Mouse (Mus musculus) kidney, embryonic 14.5 days (tissue): ENCODE measurements around the gene Tufm. TPM values are rescaled to one million over a fixed set of nuclear protein-coding genes. Genes with fewer than 3 reads are reported as not detected.

Experiments
- ATAC-seq: fragments of 200-750 bp; cut with Nextera tagmentation; 2 replicates; pipeline ENCODE4 v1.8.0; 2017; ENCODE audit warnings: moderate number of reproducible peaks, mild to moderate bottlenecking, moderate TSS enrichment, moderate library complexity; ENCODE audit not compliant: low FRiP score, low TSS enrichment
- H3K27ac ChIP-seq: fragments of 300-500 bp; sonication (generic); 2 replicates; pipeline ENCODE4 v1.5.1; 2014; ENCODE audit warnings: low read depth, mild to moderate bottlenecking, low read length, moderate library complexity, mixed read lengths
- H3K27me3 ChIP-seq: fragments of 300-500 bp; sonication (generic); 2 replicates; pipeline ENCODE4 v1.6.1; 2014; ENCODE audit warnings: mild to moderate bottlenecking, low read length; ENCODE audit not compliant: control insufficient read depth, insufficient read depth
- H3K36me3 ChIP-seq: fragments of 300-500 bp; sonication (generic); 2 replicates; pipeline ENCODE4 v1.6.1; 2014; ENCODE audit warnings: low read length, mixed read lengths; ENCODE audit not compliant: control insufficient read depth, insufficient read depth
- H3K4me1 ChIP-seq: fragments of 300-500 bp; sonication (generic); 2 replicates; pipeline ENCODE4 v1.6.1; 2014; ENCODE audit warnings: low read length, mixed read lengths; ENCODE audit not compliant: control insufficient read depth, insufficient read depth
- H3K4me2 ChIP-seq: fragments of 300-500 bp; sonication (generic); replicated peaks from 2 replicates; pipeline ENCODE4 v1.6.1; 2014; ENCODE audit warnings: low read depth, mild to moderate bottlenecking, low read length
- H3K4me3 ChIP-seq: fragments of 300-500 bp; sonication (generic); 2 replicates; pipeline ENCODE4 v1.5.1; 2014; ENCODE audit warnings: mild to moderate bottlenecking, low read length
- H3K9ac ChIP-seq: fragments of 300-500 bp; sonication (generic); 2 replicates; pipeline ENCODE4 v1.6.1; 2014; ENCODE audit warnings: low read depth, mild to moderate bottlenecking, low read length, moderate library complexity
- H3K9me3 ChIP-seq: fragments of 300-500 bp; sonication (generic); 2 replicates; pipeline ENCODE4 v1.6.1; 2016; ENCODE audit warnings: low read length; ENCODE audit not compliant: control insufficient read depth
- WGBS: fragments of 180-500 bp; shearing (Covaris S2); extraction: QIAGEN DNeasy Blood & Tissue Kit; methylation state at CpG from one replicate; pipeline ENCODE4 v1.1.7; 2014; 5-methylcytosine and 5-hydroxymethylcytosine counted together
- polyA plus RNA-seq: library from polyadenylated mRNA; unstranded; fragments of >200 nt; fragmentation: Nextera tagmentation; extraction: Ambion mirVana; gene quantifications from 2 replicates; pipeline ENCODE4 v1.2.1, GENCODE M21; 2014

Gene Tufm
- polyA plus RNA-seq, 1 experiment from 2014 or later, result 159 TPM

DNA sequence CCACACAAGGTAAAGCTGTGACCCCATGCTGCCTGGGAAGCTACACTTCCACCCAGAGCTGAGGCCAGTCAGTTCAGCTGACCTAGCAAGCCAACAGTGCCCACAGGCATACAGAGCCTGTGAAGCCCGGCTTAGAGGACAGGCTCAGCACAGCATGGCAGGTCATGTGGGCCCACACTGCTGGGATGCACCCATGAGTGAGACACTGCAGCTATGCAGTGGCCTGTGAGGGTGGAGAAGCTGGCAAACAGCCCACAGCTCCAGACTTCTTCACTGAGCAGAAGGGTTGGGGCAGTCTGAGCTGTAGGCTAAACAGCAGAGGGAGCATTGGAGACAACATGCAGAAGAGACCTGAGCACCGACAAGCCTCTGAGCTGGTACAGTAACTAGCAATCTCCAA is 32.4 kb downstream of the Tufm start:
- no peaks in the 10 kb centered on the region for H3K4me1 ChIP-seq
- H3K27ac ChIP-seq, result no peak overlapping the region
- ATAC-seq, result no peak
- WGBS, result 70% methylated on average over 2 of the region's 2 CpGs
- H3K9ac ChIP-seq, result no peak overlapping the region
- no peak overlapping the region for H3K4me2 ChIP-seq
- no peaks in the 10 kb centered on the region for H3K36me3 ChIP-seq
- H3K4me3 ChIP-seq, result no peak overlapping the region
- H3K9me3 ChIP-seq, result no peaks in the 10 kb centered on the region
- H3K27me3 ChIP-seq, result no peaks in the 10 kb centered on the region

DNA sequence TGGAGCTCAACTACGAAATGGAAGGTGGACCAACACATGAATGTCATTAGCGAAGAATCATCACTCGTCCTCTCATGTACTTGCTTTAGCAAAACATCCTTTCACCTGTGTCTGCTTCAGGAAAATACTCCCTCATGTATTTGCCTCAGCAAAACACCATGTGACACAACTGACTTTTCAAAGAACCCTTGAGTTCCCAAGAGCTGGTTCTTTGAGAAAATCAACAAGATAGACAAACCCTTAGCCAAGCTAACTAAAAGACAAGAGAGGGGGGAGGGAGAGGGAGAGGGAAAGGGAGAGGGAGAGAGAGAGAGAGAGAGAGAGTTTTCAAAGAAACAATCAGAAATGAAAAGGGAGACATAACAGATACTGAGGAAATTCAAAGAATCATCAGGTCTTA is 36.2 kb downstream of the Tufm start:
- Histone ChIP-seq H3K4me2 (no peak overlapping the region), H3K27me3 (no peaks in the 10 kb centered on the region), H3K9ac (no peak overlapping the region), H3K4me1 (no peaks in the 10 kb centered on the region), H3K9me3 (no peaks in the 10 kb centered on the region), H3K36me3 (no peaks in the 10 kb centered on the region), H3K4me3 (no peak overlapping the region), H3K27ac (no peak overlapping the region)
- no peak for ATAC-seq
- WGBS, result 83% methylated on average over 3 of the region's 3 CpGs

GRCm38 (mm10) chr7:126528166-126528577 is 41.0 kb downstream of the Tufm start:
- Histone ChIP-seq H3K9me3 (no peaks in the 10 kb centered on the region), H3K4me1 (no peaks in the 10 kb centered on the region), H3K27ac (no peak overlapping the region), H3K27me3 (no peaks in the 10 kb centered on the region), H3K36me3 (no peaks in the 10 kb centered on the region), H3K9ac (no peak overlapping the region; the same call in 1 of the 2 replicates), H3K4me2 (no peak overlapping the region), H3K4me3 (no peak overlapping the region)
- WGBS, result 9% methylated on average over 1 of the region's 1 CpGs
- 0 out of 2 replicates have a peak, but pooled peaks have one; percentile 16 for ATAC-seq

DNA sequence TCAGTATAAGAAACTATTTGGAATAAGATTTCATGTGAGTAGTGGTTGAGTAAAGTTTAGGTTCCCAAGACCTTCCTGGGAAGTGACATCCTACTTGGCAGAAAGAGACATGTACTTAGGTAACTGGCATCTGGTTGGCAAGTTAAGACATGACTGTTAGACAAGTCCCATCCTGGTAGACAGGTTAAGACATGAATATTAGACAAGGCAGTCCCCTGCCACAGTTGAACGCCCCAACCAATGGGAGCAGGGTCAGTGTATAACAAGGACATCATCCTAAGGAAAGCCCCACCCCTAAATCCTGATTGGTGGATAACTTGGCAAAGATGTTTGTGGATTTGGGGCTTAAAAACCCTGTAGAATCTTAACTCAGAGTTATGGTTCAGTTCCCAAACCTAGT is 46.3 kb downstream of the Tufm start:
- Histone ChIP-seq H3K9ac (no peak overlapping the region), H3K4me1 (no peaks in the 10 kb centered on the region), H3K4me3 (no peak overlapping the region), H3K27me3 (peaks cover 9% of the 10 kb centered on the region; the same call in 1 of the 2 replicates), H3K9me3 (no peaks in the 10 kb centered on the region), H3K4me2 (no peak overlapping the region), H3K27ac (no peak overlapping the region), H3K36me3 (no peaks in the 10 kb centered on the region)
- ATAC-seq, result no peak
- WGBS, result 83% methylated on average over 1 of the region's 1 CpGs

DNA sequence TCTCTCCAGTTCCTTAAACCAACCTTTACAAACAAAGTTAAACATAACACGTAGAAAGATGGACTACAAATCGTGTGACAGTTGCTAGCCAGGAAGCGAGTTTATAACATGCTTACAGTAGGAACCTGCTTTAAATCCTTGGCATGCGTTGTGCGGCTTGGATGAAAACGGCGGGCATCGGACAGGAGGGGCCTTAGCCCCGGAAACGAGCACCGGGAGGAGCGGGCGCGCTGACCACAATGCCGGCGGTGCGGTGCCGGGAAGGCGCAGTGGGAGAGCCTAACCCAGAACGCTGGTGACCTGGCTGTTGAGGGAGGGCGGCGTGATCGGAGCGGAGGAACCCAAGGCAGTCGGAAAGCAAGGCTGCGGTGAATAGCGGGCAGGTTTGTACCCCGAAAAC is 48.6 kb downstream of the Tufm start:
- H3K4me3 ChIP-seq, result peak overlapping the region; percentile 49
- H3K4me1 ChIP-seq, result no peaks in the 10 kb centered on the region
- H3K27ac ChIP-seq, result no peak overlapping the region
- H3K4me2 ChIP-seq, result peak overlapping the region; percentile 81
- peaks cover 9% of the 10 kb centered on the region; the same call in 1 of the 2 replicates for H3K27me3 ChIP-seq
- peak; percentile 24; the same call in 1 of the 2 replicates for ATAC-seq
- 1% methylated on average over 28 of the region's 28 CpGs for WGBS
- H3K9me3 ChIP-seq, result no peaks in the 10 kb centered on the region
- H3K36me3 ChIP-seq, result no peaks in the 10 kb centered on the region
- peak overlapping the region; percentile 53 for H3K9ac ChIP-seq

GRCm38 (mm10) chr7:126536466-126536865 is 49.3 kb downstream of the Tufm start:
- ATAC-seq, result no peak
- Histone ChIP-seq H3K9me3 (no peaks in the 10 kb centered on the region), H3K36me3 (no peaks in the 10 kb centered on the region), H3K27me3 (peaks cover 9% of the 10 kb centered on the region; the same call in 1 of the 2 replicates), H3K4me1 (no peaks in the 10 kb centered on the region), H3K27ac (no peak overlapping the region), H3K4me2 (peak overlapping the region; percentile 81), H3K9ac (no peak overlapping the region), H3K4me3 (peak overlapping the region; percentile 49; the same call in 1 of the 2 replicates)
- WGBS, result 62% methylated on average over 9 of the region's 9 CpGs

DNA sequence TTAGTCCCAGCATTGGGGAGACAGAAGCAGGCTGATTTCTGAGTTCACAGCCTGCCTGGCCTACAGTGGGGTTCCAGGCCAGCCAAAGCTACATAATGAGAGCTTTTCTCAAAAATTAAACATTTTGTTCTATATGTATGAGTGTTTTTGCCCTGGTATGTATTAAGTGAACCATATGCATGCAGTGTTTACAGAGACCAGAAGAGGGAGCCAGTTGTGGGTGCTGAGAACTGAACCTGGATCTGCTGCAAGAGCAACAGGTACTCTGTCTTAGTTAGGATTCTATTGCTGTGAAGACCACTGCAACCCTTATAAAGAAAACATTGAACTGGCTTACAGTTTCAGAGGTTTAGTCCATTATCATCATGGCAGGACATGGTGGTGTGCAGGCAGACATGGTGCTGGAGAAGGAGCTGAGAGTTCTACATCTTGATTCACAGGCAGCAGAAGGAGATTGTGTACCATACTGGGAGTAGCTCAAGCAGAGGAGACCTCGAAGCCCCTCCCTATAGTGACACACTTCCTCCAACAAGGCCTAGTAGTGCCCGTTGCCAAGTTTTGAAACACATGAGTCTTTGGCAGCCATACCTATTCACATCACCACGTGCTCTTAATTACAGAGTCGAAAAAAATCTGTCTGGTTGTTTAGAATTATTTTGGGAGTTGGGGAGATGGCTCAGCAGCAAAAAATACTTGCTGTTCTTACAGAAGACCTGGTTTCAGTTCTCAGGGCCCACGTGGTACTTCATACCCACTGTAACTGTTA is 50.8 kb downstream of the Tufm start:
- WGBS, result 80% methylated on average over 5 of the region's 5 CpGs
- ATAC-seq, result no peak

More for the DNA sequence above, 50.8 kb downstream of the Tufm start:
- no peaks in the 10 kb centered on the region for H3K36me3 ChIP-seq
- H3K4me3 ChIP-seq, result no peak overlapping the region
- no peak overlapping the region for H3K4me2 ChIP-seq
- H3K27me3 ChIP-seq, result peaks cover 9% of the 10 kb centered on the region; the same call in 1 of the 2 replicates
- no peak overlapping the region for H3K9ac ChIP-seq
- H3K9me3 ChIP-seq, result no peaks in the 10 kb centered on the region
- H3K27ac ChIP-seq, result no peak overlapping the region
- H3K4me1 ChIP-seq, result no peaks in the 10 kb centered on the region

Other genes starting within 250 kb of the Tufm start
- gene Sbk1, start 214.7 kb upstream of the Tufm start, polyA plus RNA-seq, result 41.6 and 52.0 TPM in 2 replicates
- gene Lat, start 117.8 kb upstream of the Tufm start, polyA plus RNA-seq, result 1.9 and 2.9 TPM in 2 replicates
- gene Spns1, start 109.9 kb upstream of the Tufm start, polyA plus RNA-seq, result 41.8 and 54.6 TPM in 2 replicates
- gene Nfatc2ip, start 90.6 kb upstream of the Tufm start, polyA plus RNA-seq, result 2.8 and 4.1 TPM in 2 replicates
- not detected in 2 replicates for gene Cd19, start 72.5 kb upstream of the Tufm start, polyA plus RNA-seq
- gene Rabep2, start 58.6 kb upstream of the Tufm start, polyA plus RNA-seq, result 24.8 and 30.5 TPM in 2 replicates
- gene Atp2a1, start 24.3 kb upstream of the Tufm start, polyA plus RNA-seq, result 1.3 and 1.6 TPM in 2 replicates
- gene Sh2b1, start 11.9 kb upstream of the Tufm start, polyA plus RNA-seq, result 36.9 and 47.1 TPM in 2 replicates
- gene Atxn2l, start 16.1 kb downstream of the Tufm start, polyA plus RNA-seq, result 39.9 and 59.7 TPM in 2 replicates
- 174 and 207 TPM in 2 replicates for gene Eif3c, start 79.0 kb downstream of the Tufm start, polyA plus RNA-seq
- gene Apobr, start 97.6 kb downstream of the Tufm start, polyA plus RNA-seq, result 0.38 and 0.39 TPM in 2 replicates
- 29.8 and 30.4 TPM in 2 replicates for gene Cln3, start 98.5 kb downstream of the Tufm start, polyA plus RNA-seq
- gene Il27, start 107.6 kb downstream of the Tufm start, polyA plus RNA-seq, result not detected in 2 replicates
- gene Nupr1, start 143.5 kb downstream of the Tufm start, polyA plus RNA-seq, result 2.4 and 2.6 TPM in 2 replicates
- 35.6 and 52.5 TPM in 2 replicates for gene Sgf29, start 161.9 kb downstream of the Tufm start, polyA plus RNA-seq
- 5.2 and 6.3 TPM in 2 replicates for gene Sult1a1, start 189.1 kb downstream of the Tufm start, polyA plus RNA-seq
- 145 and 184 TPM in 2 replicates for gene Bola2, start 208.0 kb downstream of the Tufm start, polyA plus RNA-seq
- gene Slx1b, start 208.4 kb downstream of the Tufm start, polyA plus RNA-seq, result 7.7 and 8.1 TPM in 2 replicates
- 18.3 and 19.6 TPM in 2 replicates for gene Coro1a, start 220.4 kb downstream of the Tufm start, polyA plus RNA-seq